Mouse (Mus musculus) bone marrow, adult 2 months (tissue): Measurements from ENCODE around the gene Gpr158.

Experiments used
- CTCF ChIP-seq: fragments of 200-500 bp; IDR thresholded peaks from 2 replicates; pipeline ENCODE4 v1.5.1; 2011; ENCODE audit warnings: low read length, control low read depth; ENCODE audit not compliant: control insufficient read depth, insufficient read depth
- POLR2A ChIP-seq: fragments of 200-500 bp; IDR thresholded peaks from 2 replicates; pipeline ENCODE4 v1.6.1; 2011; ENCODE audit warnings: low read depth, mild to moderate bottlenecking, control low read depth, low read length, borderline replicate concordance; ENCODE audit not compliant: control insufficient read depth

DNA sequence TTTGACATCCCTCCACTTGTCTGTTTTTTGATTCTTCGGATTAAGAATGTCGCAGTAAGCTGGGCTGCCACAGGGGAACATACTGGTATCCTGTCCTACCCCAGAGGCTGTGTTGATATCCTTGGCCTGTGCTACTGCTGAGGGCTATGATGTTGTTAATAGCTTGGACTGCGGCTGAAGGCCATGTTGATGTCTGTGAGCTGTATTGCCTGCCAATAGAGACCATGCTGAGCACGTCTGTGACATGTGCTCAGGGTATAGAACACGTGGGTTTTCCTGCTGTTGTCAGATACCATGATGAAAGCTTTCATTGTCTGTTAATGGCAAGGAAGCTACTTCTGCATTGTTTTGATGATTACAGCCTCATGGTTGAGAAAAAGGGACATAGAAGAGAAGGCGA is 63.8 kb downstream of the Gpr158 start:
- TF ChIP-seq CTCF (no peak), POLR2A (no peak)
